ENCODE assay signal across 16 mouse cellular contexts in genomic region chr9:118318357-118319140, GRCm38 (mm10).
DNase-seq lines count a peak whose midpoint lies in the region; ATAC-seq and TF ChIP-seq lines count a peak whose summit lies in the region.
"Had no signal": no experiment of that assay in that cellular context is flagged by ENCODE, and none has a peak within 500 bp of the region (broad histone marks: within the 10 kb centered on the region; RNA-seq: fewer than 3 reads in every experiment).

No protein-coding gene starts in this region.

- no peak for TF ChIP-seq CTCF in hindbrain, postnatal 0 days (IDR thresholded peaks at IDR 0.05; ENCODE audit: low read depth)

- no peaks in the 10 kb centered on the region for H3K9me3 ChIP-seq in forebrain, embryonic 15.5 days
- no peaks in the 10 kb centered on the region for H3K9me3 ChIP-seq in hindbrain, postnatal 0 days (ENCODE audit: low read length)
- H3K9me3 ChIP-seq: limb, embryonic 10.5 days; liver, embryonic 13.5 days; megakaryocyte, embryonic 14.5 days; neural tube, embryonic 12.5 days had no signal

- peak overlapping the region; percentile 16 for H3K4me2 ChIP-seq in forebrain, embryonic 15.5 days (replicated peaks)
- H3K4me2 ChIP-seq in hindbrain, postnatal 0 days (ENCODE audit: low read depth, low read length): no peak overlapping the region
- H3K4me2 ChIP-seq: liver, embryonic 13.5 days; neural tube, embryonic 12.5 days had no signal

- DNase-seq in embryo, embryonic 11 days: peak; percentile 26
- no peak for DNase-seq in embryo, embryonic 10 days (ENCODE audit: low spot score)
- peak; percentile 20 for DNase-seq in hindbrain, postnatal 0 days (ENCODE audit: low spot score)
- DNase-seq in retina, adult 2 months (ENCODE audit: low read depth, low spot score): peak; percentile 2
- no peak for DNase-seq in kidney, postnatal 10 days
- no peak for DNase-seq in cerebellum, postnatal 36 days
- DNase-seq in lung, postnatal 14 days: no peak
- DNase-seq: cerebellum, postnatal 10 days; kidney, adult 8-10 months; liver, embryonic 13.5 days; right cerebral cortex, adult 18-20 months; thymus, postnatal 36 days had no signal

- no peaks in the 10 kb centered on the region for H3K36me3 ChIP-seq in forebrain, embryonic 15.5 days
- H3K36me3 ChIP-seq in hindbrain, postnatal 0 days (ENCODE audit: insufficient read depth, low read length): no peaks in the 10 kb centered on the region
- H3K36me3 ChIP-seq: limb, embryonic 10.5 days; liver, embryonic 13.5 days; neural tube, embryonic 12.5 days had no signal

- 15% methylated on average over 18 of the region's 18 CpGs for WGBS in forebrain, embryonic 15.5 days
- WGBS in hindbrain, postnatal 0 days: 63% methylated on average over 18 of the region's 18 CpGs

- ATAC-seq in forebrain, embryonic 15.5 days (replicated peaks): peak; percentile 94
- ATAC-seq in hindbrain, postnatal 0 days: no peak

- H3K9ac ChIP-seq in forebrain, embryonic 15.5 days (replicated peaks): no peak overlapping the region
- no peak overlapping the region for H3K9ac ChIP-seq in hindbrain, postnatal 0 days (replicated peaks; ENCODE audit: low read length)
- H3K9ac ChIP-seq: liver, embryonic 13.5 days; neural tube, embryonic 12.5 days had no signal

- H3K27ac ChIP-seq in forebrain, embryonic 15.5 days (replicated peaks): peak overlapping the region; percentile 63
- H3K27ac ChIP-seq in hindbrain, postnatal 0 days: no peak overlapping the region
- H3K27ac ChIP-seq: limb, embryonic 10.5 days; liver, embryonic 13.5 days; neural tube, embryonic 12.5 days had no signal

- H3K27me3 ChIP-seq in forebrain, embryonic 15.5 days: no peaks in the 10 kb centered on the region; the same call in 1 of the 2 replicates
- no peaks in the 10 kb centered on the region for H3K27me3 ChIP-seq in hindbrain, postnatal 0 days (ENCODE audit: insufficient read depth, low read length)
- H3K27me3 ChIP-seq: liver, embryonic 13.5 days; megakaryocyte, embryonic 14.5 days; neural tube, embryonic 12.5 days had no signal

- H3K4me3 ChIP-seq in forebrain, embryonic 15.5 days: no peak overlapping the region
- H3K4me3 ChIP-seq in hindbrain, postnatal 0 days (ENCODE audit: low read length): no peak overlapping the region
- H3K4me3 ChIP-seq: limb, embryonic 10.5 days; liver, embryonic 13.5 days; megakaryocyte, embryonic 14.5 days; neural tube, embryonic 12.5 days had no signal

- H3K4me1 ChIP-seq in forebrain, embryonic 15.5 days: peaks cover 17% of the 10 kb centered on the region
- no peaks in the 10 kb centered on the region for H3K4me1 ChIP-seq in hindbrain, postnatal 0 days (ENCODE audit: insufficient read depth, low read length)
- H3K4me1 ChIP-seq: limb, embryonic 10.5 days; liver, embryonic 13.5 days; megakaryocyte, embryonic 14.5 days; neural tube, embryonic 12.5 days had no signal

Comparison
In these comparisons a context has a peak if more than half of its experiments do, and no peak if none do; other contexts are left out.
1. DNase-seq: peak in embryo, embryonic 11 days (single experiment), hindbrain, postnatal 0 days (single experiment) and retina, adult 2 months (single experiment); none in embryo, embryonic 10 days (single experiment), kidney, postnatal 10 days (single experiment), cerebellum, postnatal 36 days (0 of 2) and lung, postnatal 14 days (single experiment).